Mouse (Mus musculus) layer of hippocampus, postnatal 10 days (tissue): ENCODE measurements around the gene Dao. TPM values are rescaled to one million over a fixed set of nuclear protein-coding genes. Genes with fewer than 3 reads are reported as not detected.

Source experiments
- DNase-seq, 2 experiments: peaks; one replicate each; pipeline ENCODE4 v3.0.0; 2021; ENCODE audit warnings: low spot score in 2 of 2
- long read RNA-seq: library from polyadenylated mRNA; stranded (forward); transcript quantifications from one replicate; pipeline ENCODE4 v2.0.0, GENCODE M21; 2023
- total RNA-seq, 2 experiments: library from RNA; stranded (reverse); gene quantifications; 2 replicates each; pipeline ENCODE4 v1.2.3; 2021

Gene Dao
- total RNA-seq = not detected
- long read RNA-seq, partial matches to known transcripts = 0 of 1 reads
- long read RNA-seq, other reads (novel, unspliced or antisense) = 1 of 1 reads

DNA sequence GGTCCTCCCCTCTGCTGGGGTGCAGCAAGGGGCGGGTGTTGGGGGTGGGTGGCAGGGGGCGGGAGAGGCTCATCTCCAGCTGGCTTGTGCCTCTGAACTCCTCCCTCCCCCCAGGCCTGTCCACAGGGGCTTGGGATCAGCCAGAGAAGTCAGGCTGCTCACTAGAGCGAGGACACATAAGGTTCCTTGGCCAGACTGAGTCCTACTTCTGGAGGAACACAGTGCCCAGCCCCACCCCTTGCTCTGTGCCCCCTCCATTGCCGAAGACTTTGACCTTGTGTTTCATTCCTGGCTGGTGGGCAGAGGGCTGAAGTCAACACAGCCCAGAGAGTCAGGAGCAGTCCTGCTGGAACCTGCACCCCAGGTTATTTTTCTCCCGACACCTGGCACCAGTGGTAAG is at the start of gene Dao:
Dao (plus strand) TSS at position 162 of the 400 bp plus-strand sequence.
- no peak for DNase-seq

DNA sequence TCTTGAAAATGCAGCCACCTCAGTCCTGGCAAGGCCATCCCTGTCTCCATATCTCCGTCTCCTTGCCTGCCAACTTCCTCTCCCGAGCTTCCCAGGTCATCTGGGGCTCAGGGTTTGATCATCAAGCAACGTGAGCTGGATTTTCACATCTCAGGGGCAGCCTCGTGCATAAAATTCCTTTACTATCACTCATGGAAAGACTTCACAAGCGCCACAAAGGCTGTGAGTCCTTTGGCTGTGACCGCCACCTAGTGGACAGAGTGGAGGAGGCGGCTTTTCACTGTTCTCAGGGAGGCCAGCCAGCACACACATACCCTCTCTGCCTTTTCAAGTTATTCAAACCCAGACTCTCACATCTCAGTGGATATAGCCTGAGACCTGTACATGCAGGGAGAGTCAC is 49.1 kb upstream of the Dao start:
- DNase-seq = peak; percentile 89

DNA sequence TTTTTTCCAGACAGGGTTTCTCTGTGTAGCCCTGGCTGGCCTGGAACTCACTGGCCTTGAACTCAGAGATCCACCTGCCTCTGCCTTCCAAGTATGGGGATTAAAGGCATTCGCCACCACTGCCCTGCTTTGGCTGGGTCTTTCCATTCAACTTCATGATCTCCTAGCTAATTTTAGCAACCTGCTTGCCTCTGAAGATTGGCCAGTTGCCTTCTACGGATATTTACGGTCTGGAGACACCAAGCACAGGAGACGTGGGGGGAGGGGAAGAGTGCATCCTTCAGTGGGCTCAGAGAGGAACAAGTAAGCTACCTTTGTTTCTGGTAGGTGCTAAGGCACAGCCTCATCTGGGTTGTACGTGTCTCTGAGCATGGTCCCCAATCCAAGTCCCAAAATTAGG is 48.2 kb upstream of the Dao start:
- no peak for DNase-seq

DNA sequence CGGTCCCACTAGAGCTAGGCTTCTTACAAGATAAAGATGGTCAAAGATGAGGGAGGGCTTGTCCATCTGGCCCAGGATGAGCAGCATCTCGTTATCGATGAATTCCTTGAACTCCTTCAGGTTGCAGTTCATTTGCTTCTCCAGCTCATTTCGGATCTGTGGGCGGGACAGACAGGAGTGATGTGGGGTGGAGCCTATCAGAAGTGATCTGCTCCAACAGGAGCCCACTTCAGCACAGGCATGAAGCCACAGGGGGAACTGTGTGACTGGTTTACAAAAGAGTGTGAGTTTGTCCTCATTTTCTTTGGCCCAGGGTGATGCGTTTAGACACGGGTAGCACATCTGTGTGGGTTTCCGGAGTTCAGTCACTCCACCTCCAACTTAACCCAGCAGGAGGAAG is 47.8 kb upstream of the Dao start:
- no peak for DNase-seq

DNA sequence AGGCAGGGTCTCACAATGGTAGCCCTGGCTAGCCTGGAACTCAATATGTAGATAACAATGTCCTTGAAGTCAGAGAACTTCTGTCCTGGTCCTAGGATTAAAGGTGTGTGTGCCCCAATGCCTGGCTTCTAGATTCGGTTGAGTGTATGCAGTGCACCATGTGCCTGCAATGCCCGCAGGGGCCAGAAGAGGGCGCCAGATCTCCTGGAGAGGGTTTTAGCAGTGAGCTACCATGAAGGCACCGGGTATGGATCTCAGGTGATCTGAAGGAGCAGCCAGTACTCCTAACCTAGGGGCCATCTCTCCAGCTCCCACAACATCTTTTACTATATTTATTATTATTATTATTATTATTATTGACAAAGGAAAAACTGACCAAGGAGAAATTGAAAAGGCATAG is 47.0 kb upstream of the Dao start:
- peak; percentile 92 to 93 for DNase-seq

DNA sequence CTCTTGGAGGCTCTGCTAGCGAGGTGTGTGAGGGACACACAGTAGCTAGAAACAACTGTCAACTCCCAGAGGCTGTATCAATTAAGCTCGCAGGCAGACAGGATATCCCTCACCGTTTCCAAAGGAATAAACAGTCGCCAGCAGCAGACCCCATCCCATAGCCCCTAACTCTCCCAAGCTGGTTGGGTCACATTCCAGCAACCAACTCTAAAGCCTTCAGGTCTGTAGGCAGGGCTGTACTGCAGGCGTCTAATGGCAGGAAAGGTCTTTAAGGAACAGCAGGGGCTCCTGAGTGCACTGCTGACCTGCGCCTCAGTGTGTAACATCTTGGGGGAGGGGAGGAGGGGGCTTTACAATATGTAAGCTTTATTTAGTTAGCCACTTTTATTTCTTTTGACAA is 44.5 kb upstream of the Dao start:
- no peak for DNase-seq

DNA sequence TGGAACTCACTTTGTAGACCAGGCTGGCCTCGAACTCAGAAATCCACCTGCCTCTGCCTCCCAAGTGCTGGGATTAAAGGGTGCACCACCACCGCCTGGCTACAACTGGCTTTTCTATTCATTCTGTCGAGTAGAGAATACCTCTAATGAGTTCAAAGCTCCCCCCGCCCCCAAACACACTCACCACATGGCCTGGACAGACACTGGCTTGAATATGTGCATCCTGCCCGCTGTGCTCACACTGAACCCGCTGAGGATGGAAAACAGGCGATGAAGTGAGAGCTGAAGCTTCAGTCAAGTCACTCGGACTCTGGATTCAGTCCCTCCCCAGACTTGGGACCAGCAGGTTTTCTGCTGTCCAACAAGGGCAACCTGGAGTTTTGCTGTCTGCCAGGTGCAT is 43.1 kb upstream of the Dao start:
- DNase-seq = no peak

DNA sequence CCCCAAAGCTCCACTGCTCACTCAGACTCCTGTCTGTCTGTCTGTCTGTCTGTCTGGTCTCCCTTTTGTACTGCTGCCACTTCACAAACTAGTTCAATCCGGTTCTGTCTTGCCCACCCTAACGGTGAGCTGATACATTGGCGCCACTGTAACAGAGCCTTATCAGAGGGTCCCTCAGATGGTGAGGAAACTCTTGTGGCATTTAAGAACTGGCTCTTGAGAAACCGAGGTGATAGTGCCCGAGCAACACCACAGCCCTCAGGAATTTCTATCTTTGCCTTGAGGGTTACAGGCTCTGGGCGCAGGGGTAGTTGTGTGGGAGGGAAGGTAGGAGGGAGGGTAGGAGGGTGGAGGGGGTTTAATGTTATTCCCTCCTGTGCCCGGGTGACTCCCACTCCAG is 41.7 kb upstream of the Dao start:
- DNase-seq = no peak

DNA sequence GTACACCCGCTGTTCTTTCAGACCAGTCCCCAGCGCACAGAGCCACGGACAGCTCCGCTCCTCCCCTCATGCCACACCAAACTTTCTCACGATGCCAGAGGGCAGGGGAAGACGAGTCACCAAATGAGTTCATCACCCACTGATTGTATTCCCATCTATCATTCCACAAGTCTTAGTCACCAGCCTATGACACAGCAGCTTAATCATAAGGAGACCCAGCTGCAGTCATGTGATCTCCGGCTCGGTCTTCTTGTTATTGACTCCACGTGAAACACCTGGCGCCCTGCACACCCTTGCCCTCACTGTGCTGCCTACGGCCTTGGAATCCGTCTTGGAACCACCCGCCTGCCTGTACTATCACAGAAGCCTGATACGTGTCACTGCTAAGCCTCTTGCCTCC is 38.5 kb upstream of the Dao start:
- no peak for DNase-seq

DNA sequence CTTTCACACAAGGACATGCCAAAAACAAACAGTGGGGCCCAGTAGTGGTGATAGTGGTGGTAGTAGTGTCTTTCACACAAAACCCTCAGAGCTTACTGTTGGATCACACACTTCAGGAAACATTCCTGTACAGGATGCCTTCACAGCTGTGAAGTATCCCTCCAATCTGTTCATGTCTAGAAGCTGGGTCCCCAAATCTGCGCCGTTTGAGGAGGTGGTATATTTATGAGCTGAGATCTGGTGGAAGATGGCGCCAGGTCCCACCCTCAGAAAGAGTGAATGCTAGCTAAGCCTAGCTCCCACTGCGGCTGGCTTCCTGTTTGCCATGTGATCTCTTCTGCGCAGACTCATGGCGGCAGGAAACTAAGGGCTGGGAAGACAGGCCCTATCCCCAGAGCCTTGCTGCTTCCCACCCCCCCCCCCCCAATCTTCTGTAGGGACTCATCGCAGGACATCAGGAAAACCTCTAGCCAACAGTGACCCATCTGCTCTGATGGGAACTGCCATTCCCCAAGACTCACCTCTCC is 37.8 kb upstream of the Dao start:
- DNase-seq = no peak

DNA sequence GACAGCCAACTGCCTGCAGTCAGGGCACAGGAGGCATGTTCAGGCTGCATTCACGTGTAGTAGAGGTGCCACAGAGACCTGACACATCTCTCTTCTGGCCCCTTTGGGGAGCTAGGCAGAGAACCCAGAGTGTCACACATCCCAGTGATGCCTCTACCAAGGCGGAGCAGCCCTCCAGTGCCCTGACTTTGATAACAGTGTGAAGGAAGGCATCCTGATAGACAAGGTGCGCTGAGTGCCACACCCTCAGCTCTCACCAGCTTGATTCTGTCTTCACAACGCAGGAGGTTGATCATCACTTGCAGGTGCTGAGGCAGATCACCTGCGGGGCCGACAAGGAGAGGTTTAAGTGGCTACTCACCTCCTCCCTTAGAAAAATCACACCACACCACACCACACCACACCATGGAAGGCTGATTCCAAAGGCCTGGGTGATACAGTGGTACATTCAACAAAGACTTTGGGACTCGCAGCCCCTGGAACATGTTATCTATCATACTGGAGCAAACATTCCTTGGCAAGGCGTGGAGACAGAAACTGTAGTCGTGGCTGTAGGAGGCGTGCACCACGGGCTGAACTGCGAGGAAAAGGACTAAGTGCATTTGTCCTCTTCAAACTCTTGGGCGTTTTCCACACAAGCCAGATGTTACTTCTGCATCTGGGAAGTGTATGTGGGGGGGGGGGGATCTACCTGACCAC is 36.9 kb upstream of the Dao start:
- DNase-seq = no peak

DNA sequence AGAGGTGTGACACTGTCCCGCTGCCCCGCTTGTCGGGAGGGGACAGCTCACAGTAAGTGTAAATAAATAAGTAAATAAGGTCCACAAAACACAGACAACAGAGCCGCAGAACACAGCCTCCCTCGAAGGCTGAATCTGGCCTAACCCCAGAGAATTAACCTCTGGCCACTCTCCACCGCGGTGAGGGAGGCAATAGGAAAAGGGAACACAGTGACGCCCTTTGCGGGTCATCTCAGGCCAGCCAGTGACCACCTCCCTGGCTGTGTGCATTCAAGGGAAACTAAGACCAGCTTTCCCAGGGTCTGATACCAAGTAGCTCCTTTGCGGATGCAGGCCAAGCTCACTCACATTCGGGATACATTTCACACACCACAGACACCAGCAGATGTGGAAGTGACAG is 35.1 kb upstream of the Dao start:
- DNase-seq = no peak

DNA sequence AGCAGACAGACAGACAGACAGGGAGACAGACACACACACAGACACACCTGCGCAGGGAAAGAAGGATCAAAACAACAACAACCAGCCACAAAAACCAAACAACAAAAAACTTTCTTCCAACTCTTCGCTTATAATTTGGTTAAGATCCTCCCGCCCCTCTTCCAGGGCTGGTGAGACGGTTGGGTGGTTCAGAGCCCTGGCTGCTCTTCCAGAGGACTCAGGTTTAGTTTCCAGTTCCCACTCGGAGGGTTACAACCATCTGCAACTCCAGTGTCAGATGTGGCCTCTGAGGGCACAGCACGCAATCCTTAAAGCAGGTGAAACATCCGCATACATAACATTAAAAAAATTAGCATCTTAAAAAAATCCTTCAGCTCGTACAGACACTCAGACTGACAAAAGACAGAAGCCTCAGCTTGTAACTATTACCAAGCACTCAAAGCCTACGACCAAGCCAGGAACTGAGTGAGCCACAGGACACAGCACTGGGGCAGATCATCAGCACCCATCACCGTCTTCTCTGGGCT is 32.0 kb upstream of the Dao start:
- no peak for DNase-seq

DNA sequence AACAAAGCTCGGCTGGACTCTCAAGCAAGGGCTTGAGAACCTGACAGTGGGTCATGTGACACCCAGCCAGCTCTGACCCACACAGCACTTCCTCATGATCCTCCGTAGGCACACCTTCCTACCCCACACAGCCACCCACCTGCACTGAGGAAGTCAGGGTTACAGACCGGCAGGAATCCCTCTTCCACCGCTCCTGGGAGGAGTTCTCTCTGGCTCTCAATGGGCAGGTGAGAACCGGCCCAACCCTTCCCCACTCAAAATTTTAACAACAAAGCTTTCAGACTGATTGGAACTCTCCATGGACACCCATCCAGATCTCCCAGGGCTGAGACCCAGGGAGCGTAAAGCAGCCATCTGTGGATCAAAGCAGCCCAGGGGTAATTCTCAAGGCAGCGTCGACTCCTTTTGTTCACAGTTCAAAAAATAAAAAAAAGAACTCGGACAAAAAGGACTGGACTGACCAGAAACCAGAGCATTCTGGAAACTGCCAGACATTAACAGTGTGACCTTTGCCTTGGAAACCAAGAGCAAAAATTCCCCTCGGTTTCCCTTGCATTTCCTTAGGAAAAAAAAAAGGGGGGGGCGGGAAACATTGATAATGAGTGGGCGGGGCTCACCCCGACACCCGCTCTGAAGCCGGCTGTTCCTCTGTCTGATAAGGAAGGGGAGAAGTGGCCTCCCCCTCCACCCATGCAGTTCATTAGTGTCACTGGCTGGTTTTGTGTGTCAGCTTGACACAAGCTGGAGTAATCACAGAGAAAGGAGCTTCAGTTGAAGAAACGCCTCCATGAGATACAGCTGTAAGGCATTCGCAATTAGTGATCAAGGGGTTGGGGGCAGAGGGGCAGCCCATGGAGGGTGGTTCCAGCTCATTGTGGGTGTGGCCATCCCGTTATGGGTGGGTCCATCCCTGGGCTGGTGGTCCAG is 30.7 kb upstream of the Dao start:
- no peak for DNase-seq

DNA sequence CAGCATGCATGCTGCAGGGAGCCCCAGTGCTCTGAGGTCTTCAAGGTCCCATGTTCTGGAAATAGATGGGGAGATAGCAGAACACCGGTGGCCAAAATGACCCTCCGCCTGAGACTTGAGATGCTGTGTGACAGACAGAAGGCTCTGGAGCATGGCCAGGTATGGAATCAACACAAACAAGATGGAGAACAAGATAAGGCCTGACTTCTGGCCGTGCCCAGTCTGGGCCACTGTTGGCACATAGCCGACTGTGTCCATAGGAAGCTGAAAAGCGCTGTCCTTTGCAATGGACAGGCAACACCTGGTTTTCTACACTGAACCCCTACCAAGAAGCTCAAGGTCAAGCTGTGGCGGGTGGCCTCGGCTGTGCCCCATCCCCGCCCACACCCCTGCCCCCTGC is 29.7 kb upstream of the Dao start:
- DNase-seq = no peak

DNA sequence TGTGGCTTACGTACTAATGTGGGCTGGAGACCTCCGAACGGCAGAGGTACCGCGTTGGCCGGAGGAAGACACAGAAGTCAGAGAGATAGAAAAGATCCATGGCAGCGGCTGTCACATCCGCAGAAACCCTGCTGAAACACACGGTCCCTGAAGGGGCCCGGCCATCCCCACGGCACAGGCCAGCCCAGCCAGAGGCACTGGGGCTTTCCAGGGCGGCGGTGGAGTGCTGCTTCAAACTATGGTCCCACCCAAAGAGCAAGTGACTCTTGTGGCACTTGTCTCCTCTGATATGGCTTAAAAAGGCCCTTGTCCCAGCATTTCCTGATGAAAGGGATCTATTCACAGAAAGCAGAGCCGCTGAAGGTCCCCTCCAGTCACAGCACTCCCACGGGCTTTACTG is 28.9 kb upstream of the Dao start:
- no peak for DNase-seq

DNA sequence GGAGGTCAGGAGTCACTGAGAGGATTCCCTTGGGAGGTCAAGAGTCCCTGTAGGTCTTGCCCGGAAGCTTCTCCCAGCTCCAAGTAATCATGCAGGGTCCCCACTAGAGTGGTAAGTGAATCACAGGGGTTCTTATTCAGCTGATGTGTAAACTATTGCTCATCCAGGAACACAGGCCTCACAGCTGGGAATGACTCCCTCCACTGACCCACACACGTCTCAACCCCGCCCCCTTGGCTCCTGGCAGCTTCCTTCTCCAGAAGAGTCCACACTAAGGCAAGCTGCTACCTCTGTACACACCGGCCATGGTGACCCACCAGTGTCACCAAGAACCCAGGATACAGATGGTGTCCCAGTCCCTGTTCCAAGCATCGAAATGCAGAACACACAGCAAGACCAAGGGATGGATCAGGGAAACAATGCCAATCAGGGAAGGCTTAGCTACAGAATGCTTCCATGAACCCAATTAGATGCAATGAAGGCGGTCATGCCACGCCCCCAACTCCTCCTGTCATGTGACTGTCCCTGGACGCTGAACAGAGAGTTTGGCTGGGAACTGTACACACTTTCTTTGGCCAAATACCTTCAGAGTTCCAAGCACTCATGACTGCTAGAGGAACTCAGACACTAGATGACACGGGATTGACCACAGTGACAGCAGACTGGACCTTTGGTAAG is 27.8 kb upstream of the Dao start:
- no peak for DNase-seq

DNA sequence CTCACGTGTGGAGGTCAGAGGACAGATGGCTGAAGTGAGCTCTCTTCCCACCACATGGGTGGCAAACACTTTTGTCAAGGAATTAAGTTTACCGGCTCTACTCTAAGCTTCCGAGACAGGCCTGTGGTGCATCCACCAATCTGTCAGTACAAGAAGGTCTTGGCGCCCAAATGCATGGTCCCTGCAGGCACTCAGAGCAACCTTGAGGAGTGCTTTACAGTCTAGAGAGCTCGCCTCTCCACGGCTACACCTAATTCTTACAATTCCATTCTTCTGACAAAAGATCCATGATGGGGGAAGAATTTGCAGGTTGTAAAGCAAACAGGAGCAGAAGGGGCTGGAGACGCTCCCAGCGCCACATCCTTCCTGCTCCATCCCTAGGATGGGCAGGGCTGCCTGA is 26.9 kb upstream of the Dao start:
- DNase-seq = no peak

DNA sequence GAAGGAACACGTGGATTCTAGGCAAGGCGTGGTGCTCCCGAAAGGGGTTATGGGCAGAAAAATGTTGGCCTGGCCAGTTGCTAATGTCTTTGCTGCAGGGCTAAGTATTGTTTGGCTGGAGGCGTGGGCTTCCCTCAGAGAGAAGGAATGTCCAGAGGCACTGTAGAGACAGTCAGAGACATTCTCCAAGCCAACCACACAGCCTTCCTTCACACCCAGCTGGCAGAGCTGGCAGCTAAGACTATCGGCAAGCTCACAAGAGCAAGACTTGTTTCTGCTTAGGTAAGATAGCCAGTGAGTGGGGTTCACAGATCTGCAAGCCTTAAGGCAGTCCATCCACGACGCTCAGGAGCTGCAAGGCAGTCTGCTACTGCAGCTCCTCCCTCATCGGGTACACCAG is 26.2 kb upstream of the Dao start:
- DNase-seq = no peak

DNA sequence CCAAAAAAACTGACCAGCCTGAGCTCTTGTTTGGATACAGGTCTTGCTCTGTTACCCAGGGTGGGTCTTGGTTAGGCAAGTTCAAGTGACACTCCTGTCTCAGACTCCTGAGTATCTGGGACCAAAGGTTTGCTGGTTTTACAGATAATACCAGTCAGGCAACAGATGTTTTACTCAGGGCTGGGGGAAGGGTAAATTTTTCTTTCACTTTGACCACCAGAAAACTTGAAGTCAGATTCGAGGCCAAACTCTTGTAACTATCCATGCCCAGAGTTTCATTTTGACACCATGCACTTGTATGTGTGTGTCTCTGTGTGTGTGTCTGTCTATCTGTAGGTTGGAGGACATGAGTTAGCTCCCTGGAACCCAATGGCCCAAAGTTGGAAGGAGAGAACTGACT is 23.0 kb upstream of the Dao start:
- no peak for DNase-seq

DNA sequence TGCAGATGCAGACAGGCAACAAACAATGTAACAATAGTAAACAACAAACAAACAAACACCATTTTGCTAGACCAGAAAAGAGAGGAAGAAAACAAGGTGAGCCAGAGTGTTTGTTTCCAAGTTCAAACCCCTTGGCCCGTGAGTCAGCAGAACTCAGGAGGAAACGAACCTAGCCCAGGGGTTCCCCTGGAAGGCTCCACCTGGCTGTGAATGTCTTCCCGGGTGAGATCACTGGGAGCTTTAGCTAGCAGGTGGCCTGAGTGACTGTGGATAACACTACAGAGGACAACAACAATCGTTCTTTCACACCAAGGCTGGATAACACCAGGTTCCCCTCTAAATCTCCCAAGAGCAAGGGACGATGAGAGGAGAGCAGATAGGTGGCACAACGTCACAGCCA is 22.3 kb upstream of the Dao start:
- DNase-seq = no peak

DNA sequence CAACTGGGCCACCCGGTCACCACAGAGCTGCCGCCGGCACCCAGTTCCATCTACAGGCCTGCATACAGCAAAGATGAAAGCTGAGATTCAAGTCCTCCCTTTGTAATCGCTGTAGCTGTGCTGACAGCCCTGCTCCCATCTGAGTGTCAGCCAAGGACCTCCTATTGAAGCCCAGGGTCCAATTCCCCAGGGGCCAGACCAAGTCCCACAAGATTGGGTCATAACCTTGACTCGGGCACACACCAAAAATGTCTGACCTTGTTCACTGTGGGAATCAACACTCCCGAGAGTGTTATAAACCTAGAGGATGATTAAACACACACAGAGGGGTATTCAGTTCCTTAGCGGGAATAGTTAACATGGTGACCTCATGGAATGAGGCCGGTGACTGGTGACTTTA is 21.7 kb upstream of the Dao start:
- no peak for DNase-seq
